Mouse (Mus musculus): Measurements from ENCODE around the gene Pik3r2.
A peak's percentile ranks its signal among the peaks of the same experiment; 100 is the strongest.

DNA sequence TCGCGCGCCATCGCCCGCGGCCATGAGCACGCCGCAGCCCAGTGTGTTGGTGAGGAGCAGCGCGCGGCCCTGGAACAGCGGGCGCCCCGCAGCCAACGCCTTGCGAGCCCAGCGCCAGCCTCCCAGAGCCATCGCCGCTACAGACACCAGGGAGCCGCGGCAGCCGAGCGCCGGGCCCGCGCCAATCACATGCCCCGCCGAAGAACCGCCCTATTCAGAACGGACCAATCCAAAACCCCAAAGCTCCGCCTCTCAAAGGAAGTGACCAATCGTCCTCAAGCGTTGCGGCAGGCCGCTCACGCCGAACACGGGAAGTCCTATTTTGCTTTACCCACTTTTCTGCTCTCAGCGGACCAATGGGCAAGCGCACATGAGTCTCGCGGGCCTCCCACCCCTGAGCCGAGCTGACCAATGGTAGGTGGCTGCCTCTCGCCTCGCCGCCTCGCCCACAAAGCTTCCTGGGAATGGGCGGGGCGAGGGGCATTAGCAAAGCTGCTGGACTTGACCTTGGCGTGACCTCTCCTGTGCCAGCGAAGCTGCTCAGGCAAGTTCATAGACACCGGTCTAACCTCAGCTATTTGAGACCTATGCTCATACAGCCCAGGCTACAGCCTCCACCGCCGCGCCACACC lies 15.6 kb downstream of the Pik3r2 start, which contains the start of gene Mpv17l2:
- no peak for TF ChIP-seq CTCF (IDR thresholded peaks at IDR 0.05; ENCODE audit: extremely low read depth, insufficient read depth, insufficient read length, insufficient replicate concordance)
- peak; percentile 48; the same call in 1 of the 2 replicates for TF ChIP-seq POLR2A (IDR thresholded peaks at IDR 0.05; ENCODE audit: low read depth, low read length)

Measured in spleen, adult 2 months (tissue).